Mouse (Mus musculus): Measurements from ENCODE around the gene Paip2b.
"Not testable (repeated sequence)": the region's sequence is repeated elsewhere in the genome, so short reads cannot be mapped to it uniquely, and the experiment has no call there.

Paip2b gene

GRCm38 (mm10) chr6:83831606-83832123 is at the start of gene Paip2b:
Gene Paip2b (minus strand): TSS chr6:83831741.
- DNase-seq = peak; percentile 100

GRCm38 (mm10) chr6:83879815-83880214 is 48.3 kb upstream of the Paip2b start:
- DNase-seq = peak; percentile 64

- peak; percentile 57 for DNase-seq
Observed at GRCm38 (mm10) chr6:83867598-83868585, 36.4 kb upstream of the Paip2b start.

- DNase-seq = peak; percentile 95
Observed at GRCm38 (mm10) chr6:83866954-83867597, 35.5 kb upstream of the Paip2b start, which contains the start of gene Zfp638. Gene Zfp638 (plus strand): TSS chr6:83867109.

- no peak for DNase-seq
Observed at GRCm38 (mm10) chr6:83866423-83866822, 34.9 kb upstream of the Paip2b start.

- no peak for DNase-seq
Observed at GRCm38 (mm10) chr6:83863538-83863937, 32.0 kb upstream of the Paip2b start.

GRCm38 (mm10) chr6:83860033-83860432 is 28.5 kb upstream of the Paip2b start:
- no peak for DNase-seq

GRCm38 (mm10) chr6:83857476-83857875 is 25.9 kb upstream of the Paip2b start:
- no peak for DNase-seq

- DNase-seq = no peak
Observed at GRCm38 (mm10) chr6:83849446-83849845, 17.9 kb upstream of the Paip2b start.

GRCm38 (mm10) chr6:83846141-83846540 is 14.6 kb upstream of the Paip2b start:
- DNase-seq = no peak

- no peak for DNase-seq
Observed at GRCm38 (mm10) chr6:83844913-83845312, 13.4 kb upstream of the Paip2b start.

GRCm38 (mm10) chr6:83840086-83840485 is 8.5 kb upstream of the Paip2b start:
- DNase-seq = no peak

GRCm38 (mm10) chr6:83838046-83838445 is 6.5 kb upstream of the Paip2b start:
- DNase-seq = no peak

GRCm38 (mm10) chr6:83836826-83837225 is 5.3 kb upstream of the Paip2b start:
- no peak for DNase-seq

GRCm38 (mm10) chr6:83832393-83832792 is 852 bp upstream of the Paip2b start:
- DNase-seq = not testable (repeated sequence)

GRCm38 (mm10) chr6:83830941-83831605 is 468 bp downstream of the Paip2b start:
- DNase-seq = peak; percentile 65

- no peak for DNase-seq
Observed at GRCm38 (mm10) chr6:83821856-83822255, 9.7 kb downstream of the Paip2b start.

- no peak for DNase-seq
Observed at GRCm38 (mm10) chr6:83820727-83821515, 10.6 kb downstream of the Paip2b start.

GRCm38 (mm10) chr6:83818996-83819395 is 12.5 kb downstream of the Paip2b start:
- no peak for DNase-seq

- DNase-seq = no peak
Observed at GRCm38 (mm10) chr6:83815801-83816200, 15.7 kb downstream of the Paip2b start.

- DNase-seq = no peak
Observed at GRCm38 (mm10) chr6:83802846-83803245, 28.7 kb downstream of the Paip2b start.

GRCm38 (mm10) chr6:83802033-83802432 is 29.5 kb downstream of the Paip2b start:
- no peak for DNase-seq
